Mouse (Mus musculus): ENCODE results near the gene Cc2d1a. TPM values are rescaled to one million over a fixed set of nuclear protein-coding genes. Genes with fewer than 3 reads are reported as not detected.

Cc2d1a gene
- total RNA-seq, 1 experiment from 2014 or later = 7.0 TPM

- no peak for ATAC-seq (replicated peaks in 1 of 2; ENCODE audit: insufficient read depth in 1 of 2, low FRiP score in 2 of 2, low TSS enrichment in 1 of 2, low read depth in 1 of 2, poor library complexity in 2 of 2, severe bottlenecking in 2 of 2)
Measured at GRCm38 (mm10) chr8:84084341-84085115, 63.2 kb downstream of the Cc2d1a start.

DNA sequence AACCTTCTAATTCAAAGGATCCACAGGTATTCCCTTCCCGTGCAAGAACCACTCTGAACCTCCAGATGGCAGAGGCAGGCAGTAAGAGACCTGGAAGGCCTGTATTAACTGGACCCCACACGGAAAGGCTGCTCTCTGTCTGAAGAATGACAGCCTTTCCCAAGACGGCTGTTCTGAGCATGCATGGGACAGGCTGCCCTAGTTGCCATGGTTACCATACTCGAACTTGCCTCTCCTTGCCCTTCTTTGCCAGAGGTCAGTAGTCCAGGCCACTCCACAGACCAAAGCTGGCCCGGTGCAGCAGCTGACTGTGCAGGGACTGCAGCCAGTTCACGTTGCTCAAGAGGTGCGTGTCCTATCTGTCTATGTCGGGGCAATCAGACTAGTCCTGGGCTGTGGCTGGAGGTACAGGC is 63.9 kb downstream of the Cc2d1a start:
- ATAC-seq (replicated peaks in 1 of 2; ENCODE audit: insufficient read depth in 1 of 2, low FRiP score in 2 of 2, low TSS enrichment in 1 of 2, low read depth in 1 of 2, poor library complexity in 2 of 2, severe bottlenecking in 2 of 2) = no peak

Other genes with a start within 250 kb of the Cc2d1a start
- gene Adgrl1, start 247.8 kb downstream of the Cc2d1a start, total RNA-seq (2017) = 4.2 and 5.0 TPM in 2 replicates
- 0.30 TPM in 1 of 2 replicates, not detected in the other for gene Gm10644, start 192.7 kb downstream of the Cc2d1a start, total RNA-seq (2017)
- 22.3 and 22.5 TPM in 2 replicates for gene Asf1b, start 192.4 kb downstream of the Cc2d1a start, total RNA-seq (2017)
- gene Prkaca, start 174.9 kb downstream of the Cc2d1a start, total RNA-seq (2017) = 24.0 and 27.6 TPM in 2 replicates
- 52.8 and 53.4 TPM in 2 replicates for gene Samd1, start 150.3 kb downstream of the Cc2d1a start, total RNA-seq (2017)
- 0.31 and 1.1 TPM in 2 replicates for gene 1700067K01Rik, start 146.4 kb downstream of the Cc2d1a start, total RNA-seq (2017)
- not detected in 2 replicates for gene 2210011C24Rik, start 135.8 kb downstream of the Cc2d1a start, total RNA-seq (2017)
- 0.31 TPM in 1 of 2 replicates, not detected in the other for gene Palm3, start 126.5 kb downstream of the Cc2d1a start, total RNA-seq (2017)
- 14.8 and 19.4 TPM in 2 replicates for gene Il27ra, start 105.3 kb downstream of the Cc2d1a start, total RNA-seq (2017)
- not detected in 2 replicates for gene Rln3, start 102.9 kb downstream of the Cc2d1a start, total RNA-seq (2017)
- gene Gm10643, start 82.8 kb downstream of the Cc2d1a start, total RNA-seq (2017) = 2.5 and 3.6 TPM in 2 replicates
- gene Rfx1, start 81.1 kb downstream of the Cc2d1a start, total RNA-seq (2017) = 2.3 and 5.3 TPM in 2 replicates
- gene Dcaf15, start 43.2 kb downstream of the Cc2d1a start, total RNA-seq (2017) = 21.0 and 23.1 TPM in 2 replicates
- gene Podnl1, start 21.9 kb downstream of the Cc2d1a start, total RNA-seq (2017) = 1.4 and 2.7 TPM in 2 replicates
- gene 4930432K21Rik, start 89 bp upstream of the Cc2d1a start, total RNA-seq (2017) = 2.7 and 3.8 TPM in 2 replicates
- not detected in 2 replicates for gene Nanos3, start 37.3 kb upstream of the Cc2d1a start, total RNA-seq (2017)
- gene Zswim4, start 89.1 kb upstream of the Cc2d1a start, total RNA-seq (2017) = 6.8 and 13.4 TPM in 2 replicates
- 68.7 and 88.1 TPM in 2 replicates for gene D8Ertd738e, start 101.8 kb upstream of the Cc2d1a start, total RNA-seq (2017)
- gene Mri1, start 109.4 kb upstream of the Cc2d1a start, total RNA-seq (2017) = 12.5 and 16.5 TPM in 2 replicates
- 6.6 and 17.1 TPM in 2 replicates for gene Ccdc130, start 122.4 kb upstream of the Cc2d1a start, total RNA-seq (2017)
- gene Cacna1a, start 240.5 kb upstream of the Cc2d1a start, total RNA-seq (2017) = 9.8 and 13.2 TPM in 2 replicates

All from hematopoietic stem cell, adult 5-6 weeks (primary cell).